Mouse (Mus musculus) embryo, embryonic 11 days (tissue): ENCODE results near the gene Tmem63b.

Experiments used
- DNase-seq: peaks from one replicate; pipeline ENCODE4 v3.0.0-alpha.2; 2015

Gene Tmem63b

GRCm38 (mm10) chr17:45686716-45687115 lies at the start of gene Tmem63b:
Gene Tmem63b, minus strand, starts transcription at chr17:45686905.
- DNase-seq, result peak; percentile 51

GRCm38 (mm10) chr17:45735382-45736310 lies 48.9 kb upstream of the Tmem63b start:
- DNase-seq, result peak; percentile 90

- no peak for DNase-seq
These were observed 48.2 kb upstream of the Tmem63b start for GRCm38 (mm10) chr17:45734881-45735280.

GRCm38 (mm10) chr17:45734333-45734732 lies 47.6 kb upstream of the Tmem63b start:
- no peak for DNase-seq

- peak; percentile 73 for DNase-seq
These were observed 47.1 kb upstream of the Tmem63b start, which contains the start of gene 1600014C23Rik for GRCm38 (mm10) chr17:45733735-45734301. Gene 1600014C23Rik, minus strand, starts transcription at chr17:45733844.

GRCm38 (mm10) chr17:45733038-45733734 lies 46.5 kb upstream of the Tmem63b start:
- no peak for DNase-seq

GRCm38 (mm10) chr17:45731172-45731864 lies 44.6 kb upstream of the Tmem63b start:
- DNase-seq, result peak; percentile 91

GRCm38 (mm10) chr17:45730696-45731095 lies 44.0 kb upstream of the Tmem63b start:
- no peak for DNase-seq

- no peak for DNase-seq
These were observed 42.7 kb upstream of the Tmem63b start for GRCm38 (mm10) chr17:45729387-45729786.

- no peak for DNase-seq
These were observed 41.4 kb upstream of the Tmem63b start for GRCm38 (mm10) chr17:45727983-45728723.

- DNase-seq, result no peak
These were observed 40.8 kb upstream of the Tmem63b start for GRCm38 (mm10) chr17:45727481-45727880.

- DNase-seq, result no peak
These were observed 39.5 kb upstream of the Tmem63b start for GRCm38 (mm10) chr17:45726249-45726648.

GRCm38 (mm10) chr17:45724574-45724921 lies 37.8 kb upstream of the Tmem63b start:
- DNase-seq, result no peak

GRCm38 (mm10) chr17:45723732-45724573 lies 37.2 kb upstream of the Tmem63b start:
- peak; percentile 92 for DNase-seq

- DNase-seq, result peak; percentile 77
These were observed 31.6 kb upstream of the Tmem63b start for GRCm38 (mm10) chr17:45718323-45718722.

- DNase-seq, result no peak
These were observed 24.8 kb upstream of the Tmem63b start for GRCm38 (mm10) chr17:45711525-45711924.

GRCm38 (mm10) chr17:45710407-45710806 lies 23.7 kb upstream of the Tmem63b start:
- DNase-seq, result no peak

GRCm38 (mm10) chr17:45709829-45710228 lies 23.1 kb upstream of the Tmem63b start:
- no peak for DNase-seq

GRCm38 (mm10) chr17:45708179-45708578 lies 21.5 kb upstream of the Tmem63b start:
- DNase-seq, result no peak

GRCm38 (mm10) chr17:45707376-45707775 lies 20.7 kb upstream of the Tmem63b start:
- DNase-seq, result peak; percentile 47

- no peak for DNase-seq
These were observed 20.1 kb upstream of the Tmem63b start for GRCm38 (mm10) chr17:45706796-45707195.
